Mouse (Mus musculus) stomach, postnatal 0 days (tissue): ENCODE measurements around the gene Pkd1l2.

ENCODE experiments used
- CTCF ChIP-seq: IDR thresholded peaks from 2 replicates; pipeline ENCODE4 v1.5.1; 2016; ENCODE audit warnings: antibody characterized with exemption, low read depth, mild to moderate bottlenecking, moderate library complexity
- EP300 ChIP-seq: optimal IDR thresholded peaks from 2 replicates; pipeline ENCODE3; 2016; ENCODE audit warnings: antibody characterized with exemption

GRCm38 (mm10) chr8:116975606-116976005, 106.6 kb downstream of the Pkd1l2 start:
- TF ChIP-seq CTCF (no peak), EP300 (no peak)
